Mouse (Mus musculus): ENCODE measurements around the gene Scube1.

Scube1 gene

GRCm38 (mm10) chr15:83712361-83712760 is 12.5 kb downstream of the Scube1 start:
- ATAC-seq (ENCODE audit: insufficient number of reproducible peaks, low FRiP score, low TSS enrichment): no peak

- ATAC-seq (ENCODE audit: insufficient number of reproducible peaks, low FRiP score, low TSS enrichment): no peak
Observed at GRCm38 (mm10) chr15:83709889-83710774, 14.7 kb downstream of the Scube1 start.

GRCm38 (mm10) chr15:83706528-83707199 is 18.2 kb downstream of the Scube1 start:
- no peak for ATAC-seq (ENCODE audit: insufficient number of reproducible peaks, low FRiP score, low TSS enrichment)

GRCm38 (mm10) chr15:83700593-83700923 is 24.3 kb downstream of the Scube1 start:
- ATAC-seq (ENCODE audit: insufficient number of reproducible peaks, low FRiP score, low TSS enrichment): no peak

- no peak for ATAC-seq (ENCODE audit: insufficient number of reproducible peaks, low FRiP score, low TSS enrichment)
Observed at GRCm38 (mm10) chr15:83699834-83700592, 24.8 kb downstream of the Scube1 start.

GRCm38 (mm10) chr15:83699132-83699833 is 25.5 kb downstream of the Scube1 start:
- no peak for ATAC-seq (ENCODE audit: insufficient number of reproducible peaks, low FRiP score, low TSS enrichment)

DNA sequence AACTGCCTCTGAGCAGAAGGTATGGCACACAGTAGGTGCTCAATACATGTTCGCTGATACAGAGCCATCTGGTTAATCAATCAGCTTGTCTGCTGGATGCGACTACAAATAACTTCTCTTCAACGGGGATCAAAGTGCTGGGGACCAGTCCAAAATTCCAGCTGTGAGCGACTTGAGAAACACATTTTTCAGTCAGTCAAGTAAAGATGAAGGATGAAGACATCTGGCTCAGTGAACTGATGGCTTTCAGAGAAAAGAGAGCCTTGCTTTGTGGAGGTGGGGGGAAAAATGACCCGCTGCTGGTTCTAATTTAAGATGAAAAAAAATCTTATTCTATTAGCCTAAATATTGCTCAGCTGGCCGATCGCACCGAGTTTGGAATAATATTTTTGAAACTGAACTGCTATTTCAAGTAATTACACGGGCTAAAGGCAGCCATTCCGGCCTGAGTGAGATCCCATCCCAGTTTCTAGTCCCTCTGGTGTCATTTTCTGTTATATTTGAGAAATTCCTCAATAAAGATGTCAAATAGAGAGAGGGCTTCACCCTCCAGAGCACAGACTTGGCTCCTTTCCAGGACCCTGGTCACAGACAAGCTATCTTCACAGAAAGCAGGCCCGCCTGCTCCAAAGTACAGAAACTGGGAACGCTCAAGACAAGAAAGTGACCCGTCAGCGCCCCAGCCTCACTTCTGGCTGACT is 28.0 kb downstream of the Scube1 start:
- no peak for ATAC-seq (ENCODE audit: insufficient number of reproducible peaks, low FRiP score, low TSS enrichment)

DNA sequence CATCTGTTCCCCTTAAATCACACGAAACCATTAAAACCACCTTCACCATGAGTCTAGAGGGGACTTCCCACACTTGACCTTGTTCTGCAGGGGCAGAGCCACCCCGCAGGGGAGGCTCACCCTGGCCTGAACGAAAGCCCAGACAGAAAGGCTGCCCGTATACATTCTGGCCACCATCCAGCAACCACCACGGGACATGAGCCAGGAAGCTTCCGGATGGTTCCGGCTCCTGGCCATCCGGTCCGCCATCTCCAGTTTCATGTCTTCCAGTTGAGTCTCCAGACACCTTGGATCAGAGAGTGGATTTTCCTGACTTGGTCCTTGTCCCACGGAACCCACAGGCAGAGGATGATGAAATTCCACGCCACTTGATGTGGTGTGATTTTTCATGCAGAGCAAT is 29.7 kb downstream of the Scube1 start:
- no peak for ATAC-seq (ENCODE audit: insufficient number of reproducible peaks, low FRiP score, low TSS enrichment)

DNA sequence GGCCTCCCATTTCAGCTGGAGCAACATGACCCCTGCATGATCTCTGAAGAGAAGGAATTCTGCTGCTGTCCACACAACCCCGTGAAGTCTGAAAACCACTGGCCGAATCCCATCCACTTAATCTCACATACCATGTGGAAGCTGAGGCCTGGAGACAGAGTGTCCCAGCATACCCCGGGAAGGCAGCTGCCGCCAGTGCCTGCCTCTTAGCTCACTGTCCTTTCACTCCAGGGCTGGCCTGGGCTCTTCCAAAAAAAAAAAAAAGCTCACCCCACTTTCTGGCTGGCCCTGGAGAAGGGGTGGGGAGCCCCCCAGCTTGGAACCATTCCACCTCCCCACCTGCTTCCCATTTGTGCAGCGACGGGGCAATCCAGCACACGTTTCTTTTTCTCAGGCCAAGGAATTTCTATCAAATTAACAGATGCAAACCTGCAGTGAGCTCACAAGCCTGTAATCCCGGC is 32.9 kb downstream of the Scube1 start:
- no peak for ATAC-seq (ENCODE audit: insufficient number of reproducible peaks, low FRiP score, low TSS enrichment)

- ATAC-seq (ENCODE audit: insufficient number of reproducible peaks, low FRiP score, low TSS enrichment): no peak
Observed at GRCm38 (mm10) chr15:83689946-83690345, 34.9 kb downstream of the Scube1 start.

DNA sequence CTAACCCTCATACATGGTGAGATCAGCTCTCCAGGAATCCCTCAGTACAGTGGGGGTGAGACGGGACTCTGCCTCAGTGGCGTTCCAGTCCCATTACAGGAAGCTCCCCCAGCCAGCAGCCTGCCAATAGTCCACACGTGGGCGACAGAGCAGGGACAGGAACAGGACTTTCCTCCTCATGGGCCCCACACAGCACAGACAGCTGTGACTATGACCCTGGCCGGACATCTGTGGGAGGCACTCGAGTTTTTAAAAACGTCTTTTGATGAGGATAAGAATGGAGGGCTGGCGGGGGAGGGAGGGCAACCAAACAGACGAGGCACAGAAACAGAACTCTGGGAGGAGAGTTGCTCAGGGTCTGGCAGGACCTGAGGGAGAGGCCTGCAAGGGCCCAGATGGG is 38.2 kb downstream of the Scube1 start:
- ATAC-seq (ENCODE audit: insufficient number of reproducible peaks, low FRiP score, low TSS enrichment): no peak

- no peak for ATAC-seq (ENCODE audit: insufficient number of reproducible peaks, low FRiP score, low TSS enrichment)
Observed at GRCm38 (mm10) chr15:83685950-83686349, 38.9 kb downstream of the Scube1 start.

DNA sequence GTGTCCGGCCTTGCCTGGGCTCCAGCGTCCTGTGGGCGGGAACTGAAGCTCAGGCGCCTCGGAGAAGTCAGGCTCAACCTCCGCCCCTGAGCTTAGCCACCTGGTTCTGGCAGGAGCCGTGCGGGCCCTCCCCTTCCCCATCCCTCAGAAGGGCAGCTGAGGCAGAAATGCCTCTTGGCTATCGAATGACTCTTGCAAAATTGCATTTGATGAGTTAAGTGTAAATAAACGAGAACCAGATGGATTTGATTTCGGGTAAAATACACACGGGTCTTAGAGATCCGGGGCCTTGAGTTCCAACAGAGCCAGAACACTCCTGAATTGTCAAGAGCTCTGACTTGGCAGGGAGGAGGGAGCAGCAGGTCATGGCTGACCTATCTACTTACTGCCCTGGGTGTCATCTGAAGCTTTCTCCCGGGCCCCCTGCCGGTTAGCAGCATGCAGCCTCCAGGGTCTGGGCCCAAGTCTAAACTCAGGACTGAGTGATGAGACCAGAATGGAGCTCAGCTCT is 41.7 kb downstream of the Scube1 start:
- ATAC-seq (ENCODE audit: insufficient number of reproducible peaks, low FRiP score, low TSS enrichment): no peak

DNA sequence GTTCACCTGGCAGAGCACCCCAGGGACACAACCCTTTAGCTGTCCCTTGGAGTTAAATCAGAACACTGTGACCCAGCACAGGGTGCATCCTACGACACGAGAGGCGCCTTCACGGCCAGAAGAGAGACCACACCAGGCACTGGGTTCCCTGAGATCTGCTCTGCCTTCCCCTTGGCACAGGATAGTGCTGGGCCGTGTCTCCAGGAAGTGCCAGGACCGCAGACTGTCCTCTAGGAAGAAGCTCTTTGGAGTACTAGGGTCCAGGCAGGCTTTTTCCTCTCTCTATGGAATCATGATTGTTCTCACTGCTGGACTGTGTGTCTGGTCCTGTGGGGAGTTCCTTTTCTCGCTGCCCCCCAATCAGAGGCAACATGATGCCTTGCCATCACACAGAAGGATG is 44.5 kb downstream of the Scube1 start:
- ATAC-seq (ENCODE audit: insufficient number of reproducible peaks, low FRiP score, low TSS enrichment): no peak

DNA sequence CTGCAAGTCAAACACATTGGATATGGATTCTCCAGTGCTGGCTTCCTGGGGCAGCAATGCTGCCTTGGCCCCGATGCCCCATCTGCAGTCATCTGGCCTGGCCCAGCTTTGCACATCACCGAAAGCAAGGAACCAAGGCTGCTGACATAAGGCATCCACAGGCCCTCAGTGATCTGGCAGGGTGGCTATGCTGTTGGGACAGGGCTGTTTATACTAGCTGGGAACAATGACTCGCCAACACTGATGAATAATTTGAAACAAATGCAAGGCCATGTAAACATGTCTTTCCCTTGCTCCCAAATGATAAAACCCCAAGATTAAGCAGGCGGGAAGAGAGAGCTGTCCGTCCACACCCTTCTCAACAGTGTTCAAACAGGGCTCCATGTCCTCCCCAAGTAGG is 45.1 kb downstream of the Scube1 start:
- no peak for ATAC-seq (ENCODE audit: insufficient number of reproducible peaks, low FRiP score, low TSS enrichment)

DNA sequence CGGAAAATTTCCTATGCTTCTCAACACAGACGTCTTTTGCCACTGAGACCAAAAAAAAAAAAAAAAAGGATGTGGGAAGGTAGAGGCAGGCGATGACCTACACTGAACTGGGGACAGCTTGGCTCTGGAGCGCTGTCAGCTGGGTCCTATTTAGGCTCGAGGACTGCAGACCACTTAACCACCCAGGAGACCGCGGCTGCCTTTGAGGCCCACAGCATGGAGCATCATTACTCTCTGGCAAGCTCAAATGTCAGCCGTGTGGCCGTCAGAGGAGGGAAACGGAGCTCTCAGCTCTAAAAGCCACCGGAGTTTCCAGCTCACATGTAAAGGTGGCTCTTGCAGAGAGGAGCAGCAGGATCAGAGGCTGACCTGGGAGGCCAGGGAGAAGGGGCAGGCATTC is 46.2 kb downstream of the Scube1 start:
- ATAC-seq (ENCODE audit: insufficient number of reproducible peaks, low FRiP score, low TSS enrichment): no peak

- ATAC-seq (ENCODE audit: insufficient number of reproducible peaks, low FRiP score, low TSS enrichment): no peak
Observed at GRCm38 (mm10) chr15:83678089-83678488, 46.7 kb downstream of the Scube1 start.

- ATAC-seq (ENCODE audit: insufficient number of reproducible peaks, low FRiP score, low TSS enrichment): no peak
Observed at GRCm38 (mm10) chr15:83677098-83677497, 47.7 kb downstream of the Scube1 start.

GRCm38 (mm10) chr15:83676286-83676685 is 48.5 kb downstream of the Scube1 start:
- no peak for ATAC-seq (ENCODE audit: insufficient number of reproducible peaks, low FRiP score, low TSS enrichment)

DNA sequence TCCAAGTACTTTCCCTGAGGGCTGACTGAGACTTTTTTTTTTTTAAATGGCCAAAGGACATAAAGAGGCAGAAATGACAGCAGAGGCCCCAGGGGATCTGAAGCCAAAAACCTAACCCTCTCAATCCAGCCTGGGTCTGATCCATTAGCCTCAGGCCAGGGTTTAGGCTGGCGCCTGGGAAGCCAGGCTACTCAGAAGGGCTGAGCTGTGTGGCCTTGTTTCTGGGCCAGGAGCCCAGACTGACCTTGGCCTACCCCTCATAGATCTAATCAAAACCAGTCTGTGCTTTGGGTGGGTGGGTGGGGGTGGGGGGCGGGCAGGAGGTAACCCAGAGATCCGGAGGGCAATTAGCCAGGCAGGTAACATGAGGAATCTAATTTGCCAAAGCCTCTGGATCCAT is 51.2 kb downstream of the Scube1 start:
- ATAC-seq (ENCODE audit: insufficient number of reproducible peaks, low FRiP score, low TSS enrichment): no peak
